Mouse (Mus musculus) left cerebral cortex, postnatal 10 days (tissue): Measurements from ENCODE around the gene Gm20388. TPM values are rescaled to one million over a fixed set of nuclear protein-coding genes. Genes with fewer than 3 reads are reported as not detected.
A peak's percentile ranks its signal among the peaks of the same experiment; 100 is the strongest.

Experiments
- DNase-seq, 2 experiments: peaks; one replicate each; pipeline ENCODE4 v3.0.0; 2021 to 2022; ENCODE audit warnings: low spot score in 2 of 2, mixed read lengths in 1 of 2; ENCODE audit errors: extremely low spot score in 1 of 2
- intact Hi-C: fragments of 180-260 bp; cut with DNase I; formaldehyde crosslinking; loops from one replicate; pipeline ENCODE4 v1.15.1; 2025
- total RNA-seq, 2 experiments: library from RNA; stranded (reverse); gene quantifications; 2 replicates each; pipeline ENCODE4 v1.2.3; 2021

The Gm20388 gene
- total RNA-seq, 2 experiments from 2014 or later: 4.4 to 9.0 TPM

GRCm38 (mm10) chr8:122357641-122358040 lies 2447.0 kb downstream of the Gm20388 start:
- DNase-seq: no peak
- intact Hi-C loops: no loop called here

- intact Hi-C loops: no loop called here
- DNase-seq: no peak
These were observed 2448.6 kb downstream of the Gm20388 start for GRCm38 (mm10) chr8:122359111-122359775.

DNA sequence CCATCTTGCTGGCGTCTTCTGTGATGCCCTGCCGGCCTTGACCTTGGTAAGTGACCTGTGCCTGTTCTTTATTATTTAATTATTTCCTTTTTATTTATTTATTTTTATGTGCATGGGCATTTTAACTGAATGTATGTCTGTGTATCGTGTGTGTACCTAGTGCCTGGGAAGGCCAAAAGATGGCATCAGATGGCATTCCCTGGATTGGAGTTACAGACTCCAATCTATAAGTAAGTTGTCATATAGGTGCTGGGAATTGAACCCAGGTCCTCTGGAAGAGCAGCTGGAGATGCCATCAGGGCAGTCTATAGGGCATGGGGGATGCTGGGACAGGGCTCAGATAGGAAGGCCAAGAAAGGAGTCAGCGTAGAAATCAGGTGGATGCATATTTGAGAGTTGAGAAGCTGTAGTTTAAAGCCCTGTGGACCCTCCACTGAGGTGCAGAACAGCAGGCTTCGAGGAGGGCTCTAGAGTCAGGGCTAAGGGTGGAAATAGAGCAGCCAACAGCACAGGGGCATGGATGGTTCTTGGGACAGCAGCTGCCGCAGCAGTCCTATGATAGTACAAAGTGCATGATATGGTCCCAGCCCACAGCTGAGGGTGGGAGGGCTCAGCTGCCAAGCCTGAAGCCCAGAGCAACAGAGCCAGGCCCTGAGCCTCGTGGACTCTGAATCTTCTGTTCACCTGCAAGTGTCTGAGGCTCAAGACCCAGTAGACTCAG lies 2450.2 kb downstream of the Gm20388 start, which contains the start of gene Trhr2:
Gene Trhr2 (minus strand): TSS at position 51 of the 721 bp plus-strand sequence.
- intact Hi-C loops: no loop called here

DNA sequence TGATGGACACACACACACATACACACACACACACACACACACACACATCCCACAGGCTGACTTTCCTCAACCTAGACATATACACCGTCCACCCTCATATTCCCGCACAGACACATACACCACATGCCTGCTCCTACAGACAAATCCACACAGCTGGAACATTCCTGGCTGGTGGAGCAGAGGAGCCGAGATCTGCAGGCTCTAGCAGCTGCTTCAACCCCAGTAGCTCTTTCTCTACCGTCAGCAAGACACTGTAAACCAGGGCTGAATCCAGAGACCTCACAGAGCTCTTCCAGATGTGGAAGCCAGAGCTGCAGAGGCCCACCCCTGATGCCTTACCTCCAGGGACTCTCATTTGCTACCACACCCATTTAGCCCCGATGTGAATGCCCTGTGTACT lies 2451.6 kb downstream of the Gm20388 start:
- intact Hi-C loops: no loop called here
- DNase-seq: no peak

More for the DNA sequence above, 2450.2 kb downstream of the Gm20388 start, which contains the start of gene Trhr2:
- no peak for DNase-seq

DNA sequence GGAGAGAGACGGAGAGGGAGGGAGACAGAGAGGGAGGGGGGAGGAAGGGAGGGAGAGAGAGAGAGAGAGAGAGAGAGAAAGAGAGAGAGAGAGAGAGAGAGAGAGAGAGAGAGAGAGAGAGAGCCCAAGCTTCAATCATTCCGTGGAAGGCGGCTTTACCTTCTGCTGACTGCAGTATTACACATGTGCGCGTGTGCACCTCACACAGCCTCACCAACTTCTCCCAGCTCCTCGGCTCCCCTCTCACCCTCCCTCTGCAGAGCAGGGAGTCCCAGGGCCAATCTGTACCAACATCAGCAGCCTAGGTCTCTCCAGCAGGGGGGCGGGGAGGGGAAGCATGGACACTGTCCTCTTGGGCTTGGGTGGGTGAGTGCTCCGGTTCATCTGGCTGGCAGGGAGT lies 2452.3 kb downstream of the Gm20388 start:
- intact Hi-C loops: no loop called here
- DNase-seq: no peak

DNA sequence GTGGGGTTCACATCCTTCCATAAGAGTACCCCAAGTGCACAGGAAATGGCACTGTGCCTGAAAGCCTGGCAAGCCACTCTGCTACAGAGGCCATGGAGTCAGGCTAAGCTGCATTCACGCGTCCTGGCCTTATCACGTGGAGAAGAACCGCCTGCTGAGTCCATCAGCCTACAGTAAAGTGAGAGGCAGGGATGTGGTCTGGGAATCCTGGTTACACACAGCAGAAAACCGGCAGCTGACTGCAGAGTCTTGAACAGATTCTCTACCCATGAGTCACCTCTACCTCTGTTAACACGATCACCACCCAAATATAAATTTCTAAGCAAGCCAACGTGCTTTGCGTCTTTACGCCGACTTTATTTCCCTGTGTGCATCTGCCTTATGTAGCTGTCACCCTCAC lies 2457.9 kb downstream of the Gm20388 start:
- no peak for DNase-seq
- intact Hi-C loops: loop anchor here (2.0 kb wide), 1 partner anchor 96 kb away; no protein-coding TSS in a partner anchor

DNA sequence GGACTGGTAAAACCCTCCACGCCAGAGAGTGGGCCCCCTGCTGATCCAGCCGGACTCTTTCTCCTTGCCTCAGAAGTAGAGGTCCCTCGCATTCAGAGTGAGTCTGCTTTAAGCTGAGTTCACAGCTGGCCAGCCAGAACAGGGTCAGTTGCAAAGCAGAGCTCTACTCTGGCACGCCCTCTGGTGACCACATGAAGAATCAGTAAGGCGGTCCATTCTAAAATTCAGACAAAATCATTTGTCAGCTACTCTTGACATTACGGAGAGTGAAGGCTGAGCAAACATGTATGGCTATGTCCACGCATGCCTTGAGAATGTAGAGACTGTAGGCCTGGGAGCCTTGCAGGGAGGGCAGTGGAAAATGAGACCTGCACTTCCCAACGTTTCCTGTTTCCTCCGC lies 2459.0 kb downstream of the Gm20388 start:
- DNase-seq: peak; percentile 55 to 81
- intact Hi-C loops: loop anchor here (2.0 to 5.0 kb wide), 2 partner anchors 32 to 97 kb away; no protein-coding TSS in a partner anchor

- intact Hi-C loops: loop anchor here (5.0 kb wide), 1 partner anchor 34 kb away; no protein-coding TSS in a partner anchor
- no peak for DNase-seq
These were observed 2461.1 kb downstream of the Gm20388 start for GRCm38 (mm10) chr8:122371706-122372105.

DNA sequence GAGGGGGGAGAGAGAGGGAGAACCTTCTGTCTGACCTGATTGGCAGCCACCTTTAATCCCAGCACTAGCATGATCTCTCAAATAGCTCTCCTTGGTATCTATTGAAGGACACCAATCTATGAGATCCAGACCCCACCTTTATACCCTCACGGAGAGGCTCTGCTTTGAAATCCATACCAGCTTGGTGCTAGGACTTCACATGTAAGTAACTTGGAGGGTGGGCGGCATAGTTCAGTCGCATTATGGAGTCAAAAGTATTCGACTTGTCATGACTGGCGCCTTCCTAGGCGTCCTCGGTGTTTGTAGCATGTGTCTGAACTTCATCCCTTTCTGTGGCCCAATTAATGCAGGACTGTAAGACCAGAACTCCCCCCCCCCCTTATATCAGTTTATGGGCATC lies 2464.7 kb downstream of the Gm20388 start:
- intact Hi-C loops: no loop called here
- DNase-seq: no peak

DNA sequence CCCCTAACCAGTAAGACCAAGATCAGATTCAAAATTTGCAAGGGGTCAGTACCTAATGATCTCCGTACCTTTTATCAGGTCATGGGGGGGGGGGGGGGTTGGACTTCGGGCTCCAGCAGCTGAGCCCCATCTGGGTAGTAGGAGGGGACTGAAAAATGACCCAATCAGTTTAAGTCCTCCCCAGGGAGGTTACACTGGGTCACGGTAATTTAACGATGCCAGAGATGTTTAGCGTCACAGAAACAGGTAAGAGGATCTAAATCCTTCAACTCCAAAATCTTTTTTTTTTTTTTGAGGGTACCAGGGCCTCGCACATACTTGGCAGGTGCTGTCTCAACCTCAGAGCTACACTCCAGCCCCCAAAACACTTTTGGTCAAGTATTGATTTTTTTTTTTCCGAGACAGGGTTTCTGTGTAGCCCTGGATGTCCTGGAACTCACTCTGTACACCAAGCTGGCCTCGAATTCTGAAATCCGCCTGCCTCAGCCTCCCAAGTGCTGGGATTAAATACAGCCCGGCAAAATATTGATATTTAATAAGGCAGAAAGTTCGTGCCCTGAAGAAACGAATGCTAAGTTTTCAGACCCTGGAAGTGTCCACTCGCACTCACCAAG lies 2465.2 kb downstream of the Gm20388 start:
- intact Hi-C loops: no loop called here
- DNase-seq: no peak

DNA sequence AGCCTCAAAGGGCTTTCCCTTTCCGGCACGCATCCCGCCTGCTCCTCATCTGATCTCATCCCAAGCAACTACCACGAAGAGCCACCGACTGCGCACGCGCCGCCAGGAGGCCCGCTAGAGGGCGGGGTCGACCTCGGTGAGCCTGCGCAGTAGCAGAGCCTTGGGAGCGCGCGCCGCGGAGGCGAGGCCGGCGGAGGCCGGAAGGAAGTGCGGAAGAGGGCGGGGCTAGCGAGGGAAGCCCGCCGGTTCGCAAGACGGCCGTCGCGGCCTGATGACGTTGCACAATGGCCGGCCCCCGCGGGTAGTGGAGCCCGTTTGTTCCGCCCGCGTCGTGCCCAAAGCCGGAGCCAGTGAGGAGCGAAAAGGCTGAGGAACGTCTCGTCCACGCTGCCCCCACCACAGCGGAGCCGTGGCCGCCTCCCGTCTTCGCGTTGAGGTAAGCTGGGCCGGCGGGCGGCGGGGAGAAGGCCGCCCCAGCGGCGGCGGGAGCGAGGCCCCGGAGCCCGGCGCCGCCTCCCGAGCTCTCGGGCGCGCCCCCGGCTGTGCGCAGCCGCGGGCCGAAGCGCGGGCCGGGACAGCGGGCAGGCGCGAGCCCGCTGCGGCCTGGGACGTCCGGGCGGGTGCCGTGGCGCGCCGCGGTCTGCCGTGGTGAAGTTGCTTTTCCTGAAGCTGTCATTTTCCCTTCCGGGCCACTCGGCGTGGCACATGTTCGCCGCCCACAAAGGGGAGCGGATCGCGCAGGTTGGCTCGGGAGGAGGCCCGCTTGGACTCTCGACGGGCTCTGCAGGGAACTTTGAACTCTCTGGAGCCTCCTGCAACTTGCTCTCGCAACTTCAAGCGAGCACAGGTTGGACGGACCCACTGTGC lies 2466.0 kb downstream of the Gm20388 start, which contains the start of gene Zc3h18:
Gene Zc3h18 (plus strand): TSS at position 245 of the 867 bp plus-strand sequence.
- intact Hi-C loops: no loop called here
- peak; percentile 99 to 100 for DNase-seq

DNA sequence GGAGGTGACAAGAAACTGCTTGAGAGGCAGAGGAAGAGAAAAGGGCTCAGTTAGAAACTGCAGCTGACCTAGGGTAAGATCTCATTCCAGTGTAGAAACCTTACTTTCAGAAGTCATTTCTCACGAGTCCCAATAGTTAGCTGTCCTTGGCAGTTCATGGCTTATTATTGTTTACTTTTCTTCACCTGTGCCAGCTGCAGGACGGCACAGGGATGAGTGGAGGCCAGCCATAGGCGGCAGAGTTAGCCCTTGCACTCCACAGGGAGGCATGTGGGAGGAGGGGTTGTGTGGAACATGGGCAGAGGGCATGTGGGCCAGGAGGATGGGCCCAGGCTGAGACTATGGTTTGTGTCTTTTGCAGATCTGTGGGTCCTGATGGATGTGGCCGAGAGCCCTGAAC lies 2472.4 kb downstream of the Gm20388 start:
- no peak for DNase-seq
- intact Hi-C loops: no loop called here

GRCm38 (mm10) chr8:122389357-122389756 lies 2478.7 kb downstream of the Gm20388 start:
- intact Hi-C loops: no loop called here
- DNase-seq: no peak

DNA sequence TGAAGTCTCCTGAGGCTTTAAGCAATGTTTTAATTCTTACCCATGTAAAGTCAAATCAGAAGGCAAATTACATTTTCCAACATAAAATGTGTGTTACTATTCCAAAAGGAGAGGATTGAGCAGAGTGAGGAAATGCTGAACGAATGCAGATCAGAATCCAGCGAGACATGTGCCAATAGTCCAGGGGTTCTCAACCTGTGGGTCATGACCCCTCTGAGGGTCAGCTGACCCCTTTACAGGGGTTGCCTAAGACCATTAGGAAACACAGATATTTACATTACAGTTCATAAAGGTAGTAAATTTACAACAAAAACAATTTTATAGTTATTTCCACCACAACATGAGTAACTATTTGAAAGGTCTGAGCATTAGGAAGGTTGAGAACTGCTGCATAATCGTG lies 2480.1 kb downstream of the Gm20388 start:
- intact Hi-C loops: no loop called here
- no peak for DNase-seq

GRCm38 (mm10) chr8:122393717-122394116 lies 2483.1 kb downstream of the Gm20388 start:
- no peak for DNase-seq
- intact Hi-C loops: no loop called here

GRCm38 (mm10) chr8:122395291-122395690 lies 2484.7 kb downstream of the Gm20388 start:
- intact Hi-C loops: no loop called here
- DNase-seq: no peak

- no peak for DNase-seq
- intact Hi-C loops: no loop called here
These were observed 2487.5 kb downstream of the Gm20388 start for GRCm38 (mm10) chr8:122398186-122398585.

- intact Hi-C loops: no loop called here
- DNase-seq: no peak
These were observed 2494.6 kb downstream of the Gm20388 start for GRCm38 (mm10) chr8:122405146-122405805.
